Mouse (Mus musculus): ENCODE results near the gene Ago4.

DNA sequence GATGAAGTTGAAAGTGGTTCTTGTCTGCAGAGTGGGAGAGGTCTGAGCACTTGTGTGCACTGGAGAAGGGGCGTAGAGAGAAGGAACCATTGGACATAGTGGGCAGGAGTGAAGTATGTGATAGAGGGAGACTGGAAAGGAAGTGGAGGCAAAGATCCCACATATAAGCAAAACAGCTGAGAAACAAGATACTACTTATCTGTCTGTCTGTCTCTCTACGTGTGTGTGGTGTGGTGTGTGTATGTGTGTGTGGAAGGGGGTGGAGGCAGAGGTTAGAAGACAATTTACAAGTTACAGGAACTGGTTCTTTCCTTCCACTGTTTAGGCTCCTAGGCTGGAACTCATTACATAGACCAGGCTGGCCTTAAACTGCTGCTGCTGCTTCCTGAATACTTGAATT lies 48.2 kb downstream of the Ago4 start:
- TF ChIP-seq POLR2A (IDR thresholded peaks at IDR 0.05; ENCODE audit: control insufficient read depth, low read depth, low read length) (no peak), CTCF (IDR thresholded peaks at IDR 0.05; ENCODE audit: control insufficient read depth, insufficient read depth, insufficient replicate concordance, low read depth, low read length) (no peak)

All from testis, adult 2 months (tissue).